Mouse (Mus musculus): ENCODE data around the gene Sord. TPM values are rescaled to one million over a fixed set of nuclear protein-coding genes. Genes with fewer than 3 reads are reported as not detected.
"Not testable (repeated sequence)": the region's sequence is repeated elsewhere in the genome, so short reads cannot be mapped to it uniquely, and the experiment has no call there.

The Sord gene
- polyA plus RNA-seq, 1 experiment from 2014 or later, result 16.0 TPM

DNA sequence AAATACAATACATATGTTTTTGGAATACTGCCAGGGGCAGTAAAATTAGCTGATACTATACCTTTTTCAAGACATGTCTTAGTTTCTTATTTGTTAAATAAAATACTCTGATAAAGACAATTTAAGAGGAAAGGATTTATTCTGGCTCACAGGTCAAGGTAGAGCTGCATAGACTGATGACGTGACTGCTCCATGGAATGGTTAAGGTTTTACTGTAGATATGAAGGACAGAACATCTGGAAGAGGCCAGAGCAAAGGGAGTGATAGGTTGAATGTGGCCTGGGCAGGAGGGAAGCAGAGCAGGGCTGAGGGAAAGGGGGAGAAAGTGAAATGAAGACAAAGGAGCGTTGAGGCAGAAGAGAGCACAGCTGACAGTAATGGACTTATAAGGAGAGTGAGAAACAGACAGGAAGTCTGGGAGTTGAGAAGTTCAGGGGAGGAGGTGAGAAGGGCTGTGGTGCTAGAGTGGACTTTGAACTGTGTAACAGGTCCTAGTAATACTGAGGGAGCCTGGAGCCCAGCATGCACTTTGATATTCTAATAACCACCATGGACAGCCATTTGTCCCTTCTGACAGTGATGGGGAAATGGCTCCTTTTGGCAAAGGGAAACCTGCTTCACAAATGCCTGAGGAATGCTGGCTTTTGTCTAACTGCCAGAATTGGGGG is 28.0 kb upstream of the Sord start:
- no peaks in the 10 kb centered on the region for H3K36me3 ChIP-seq (ENCODE audit: insufficient read depth)
- DNase-seq, result no peak
- H3K4me3 ChIP-seq (ENCODE audit: low read depth, low read length), result no peak overlapping the region
- H3K27me3 ChIP-seq (ENCODE audit: insufficient read depth, low read length), result no peaks in the 10 kb centered on the region
- WGBS, result 35% methylated on average over 2 of the region's 2 CpGs
- ATAC-seq (ENCODE audit: insufficient read depth), result no peak
- H3K4me1 ChIP-seq (ENCODE audit: insufficient read depth), result no peaks in the 10 kb centered on the region
- no peak overlapping the region for H3K27ac ChIP-seq (ENCODE audit: low read depth)
- no peak overlapping the region for H3K4me2 ChIP-seq
- no peak overlapping the region for H3K9ac ChIP-seq
- TF ChIP-seq CTCF (IDR thresholded peaks at IDR 0.05; ENCODE audit: low read depth), result no peak
- H3K9me3 ChIP-seq (ENCODE audit: low read depth, low read length), result no peaks in the 10 kb centered on the region

DNA sequence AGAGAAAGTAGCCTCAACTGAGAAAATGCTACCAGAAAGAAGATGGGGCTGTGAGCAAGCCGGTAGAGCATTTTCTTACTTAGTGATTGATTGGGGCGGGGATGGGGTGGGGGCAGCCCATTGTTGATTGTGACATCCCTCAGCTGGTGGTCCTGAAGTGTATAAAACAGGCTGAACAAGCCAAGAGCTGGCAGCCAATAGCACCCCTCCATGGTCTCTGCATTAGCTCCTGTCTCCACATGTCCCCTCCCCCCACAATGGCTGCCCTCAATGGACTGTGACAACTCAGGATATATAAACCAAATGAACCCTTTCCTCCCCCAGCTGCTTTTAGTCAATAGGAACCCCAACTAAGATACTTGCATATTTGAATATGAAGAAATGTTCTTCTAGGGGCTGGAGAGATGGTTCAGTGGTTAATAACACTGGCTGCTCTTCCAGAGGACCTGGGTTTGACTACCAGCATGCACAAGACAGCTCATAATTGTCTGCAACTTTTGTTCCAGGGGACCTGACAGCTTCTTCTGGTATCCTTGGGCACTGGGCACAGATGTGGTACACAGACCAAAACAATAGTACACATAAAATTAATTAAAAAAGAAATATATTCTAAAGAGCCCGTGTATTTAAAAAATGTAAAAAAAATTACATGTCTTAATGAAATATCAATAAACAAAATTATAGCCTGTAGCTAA is 23.9 kb upstream of the Sord start:
- peak; percentile 82; the same call in 1 of the 2 replicates for ATAC-seq (ENCODE audit: insufficient read depth)
- Histone ChIP-seq H3K4me2 (no peak overlapping the region), H3K4me3 (ENCODE audit: low read depth, low read length) (no peak overlapping the region), H3K9me3 (ENCODE audit: low read depth, low read length) (no peaks in the 10 kb centered on the region), H3K9ac (no peak overlapping the region), H3K4me1 (ENCODE audit: insufficient read depth) (no peaks in the 10 kb centered on the region), H3K36me3 (ENCODE audit: insufficient read depth) (no peaks in the 10 kb centered on the region), H3K27ac (ENCODE audit: low read depth) (no peak overlapping the region), H3K27me3 (ENCODE audit: insufficient read depth, low read length) (no peaks in the 10 kb centered on the region)
- no peak for TF ChIP-seq CTCF (IDR thresholded peaks at IDR 0.05; ENCODE audit: low read depth)
- DNase-seq, result peak; percentile 50
- WGBS, result 57% methylated on average over 3 of the region's 3 CpGs

DNA sequence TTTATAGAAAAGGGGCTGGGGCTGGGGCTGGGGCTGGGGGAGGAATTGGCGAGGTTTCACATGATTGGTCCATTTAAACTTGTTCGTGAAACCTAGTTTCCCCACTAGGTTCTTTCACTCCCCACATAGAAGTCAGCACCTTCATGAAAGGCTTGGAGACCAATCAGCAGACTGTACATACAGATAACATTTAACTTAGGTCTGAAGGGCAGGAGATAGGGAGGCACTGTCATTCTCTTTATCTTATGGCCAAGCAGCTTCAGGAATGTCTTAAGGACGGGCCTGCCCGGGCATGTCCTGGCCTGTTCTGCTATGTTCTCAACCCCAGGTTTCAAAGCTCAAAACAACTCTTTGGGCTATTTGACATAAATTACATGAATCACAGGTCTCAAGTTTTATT is 17.5 kb upstream of the Sord start:
- H3K9me3 ChIP-seq (ENCODE audit: low read depth, low read length); H3K27me3 ChIP-seq (ENCODE audit: insufficient read depth, low read length); H3K36me3 ChIP-seq (ENCODE audit: insufficient read depth); H3K4me3 ChIP-seq (ENCODE audit: low read depth, low read length); H3K27ac ChIP-seq (ENCODE audit: low read depth); H3K9ac ChIP-seq; DNase-seq; H3K4me2 ChIP-seq; ATAC-seq (ENCODE audit: insufficient read depth); H3K4me1 ChIP-seq (ENCODE audit: insufficient read depth): not testable (repeated sequence)
- WGBS, result 84% methylated on average over 4 of the region's 4 CpGs

DNA sequence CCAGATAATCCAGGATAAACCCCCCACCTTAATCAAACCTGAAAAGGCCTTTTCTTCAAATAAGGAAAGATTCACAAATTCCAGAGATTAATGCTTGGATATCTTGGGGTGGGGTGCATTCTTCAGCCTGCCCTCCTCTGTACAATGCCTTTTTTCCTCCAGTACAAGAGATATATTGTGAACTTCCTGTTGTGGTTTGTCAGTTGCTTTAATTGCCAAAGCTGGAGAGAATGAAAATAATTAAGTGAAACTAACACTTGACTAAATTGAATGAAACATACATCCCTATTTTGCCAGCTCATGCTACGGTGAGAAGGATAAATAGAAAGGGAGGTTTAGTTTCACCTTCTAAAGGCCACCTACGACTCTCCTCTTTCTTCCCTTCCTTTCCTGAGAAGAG is 16.3 kb upstream of the Sord start:
- Histone ChIP-seq H3K4me1 (ENCODE audit: insufficient read depth) (no peaks in the 10 kb centered on the region), H3K4me2 (no peak overlapping the region), H3K9ac (no peak overlapping the region), H3K27ac (ENCODE audit: low read depth) (no peak overlapping the region), H3K9me3 (ENCODE audit: low read depth, low read length) (no peaks in the 10 kb centered on the region), H3K27me3 (ENCODE audit: insufficient read depth, low read length) (no peaks in the 10 kb centered on the region), H3K36me3 (ENCODE audit: insufficient read depth) (no peaks in the 10 kb centered on the region), H3K4me3 (ENCODE audit: low read depth, low read length) (no peak overlapping the region)
- DNase-seq (no peak), ATAC-seq (ENCODE audit: insufficient read depth) (no peak)
- no peak for TF ChIP-seq CTCF (IDR thresholded peaks at IDR 0.05; ENCODE audit: low read depth)
- 82% methylated on average over 2 of the region's 2 CpGs for WGBS

DNA sequence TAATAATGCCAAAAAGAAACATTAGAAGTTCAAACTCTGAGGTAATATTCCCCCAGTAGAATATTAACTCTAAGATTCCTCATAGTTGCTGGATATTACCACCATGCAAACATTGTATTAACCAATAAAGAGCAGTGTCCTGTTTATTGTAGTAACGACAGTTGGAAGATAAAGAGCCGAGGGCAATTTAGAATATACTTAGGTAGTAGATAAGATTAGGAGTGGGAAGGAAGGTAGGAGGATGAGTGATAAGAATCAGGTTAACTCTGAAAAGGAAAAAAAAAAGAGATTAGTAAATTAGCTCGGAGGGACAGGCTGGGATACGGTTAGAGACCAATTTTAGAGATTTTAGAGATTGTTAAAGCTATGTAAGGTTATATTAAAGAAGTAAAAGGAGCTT is 13.2 kb upstream of the Sord start:
- H3K36me3 ChIP-seq (ENCODE audit: insufficient read depth), result no peaks in the 10 kb centered on the region
- no peak for TF ChIP-seq CTCF (IDR thresholded peaks at IDR 0.05; ENCODE audit: low read depth)
- no peak for ATAC-seq (ENCODE audit: insufficient read depth)

DNA sequence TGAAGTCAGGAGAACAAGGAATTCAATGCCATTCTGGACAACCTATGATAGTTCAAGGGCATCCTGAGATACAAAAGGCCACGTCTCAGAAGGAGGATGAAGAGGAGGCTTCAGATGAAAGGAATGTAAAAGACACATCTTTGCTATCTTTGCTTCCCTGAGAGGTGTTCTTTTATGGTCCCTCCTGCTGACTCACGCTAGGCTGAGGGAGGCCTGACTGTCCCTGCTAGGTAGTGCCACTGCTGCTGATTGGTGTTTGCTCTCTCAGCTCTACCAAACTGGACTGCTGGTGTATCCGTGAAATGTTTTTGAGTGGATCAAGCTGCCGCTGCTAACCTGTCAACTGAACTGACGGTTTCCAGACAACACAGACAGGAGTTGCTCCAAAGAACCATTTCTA is 12.8 kb upstream of the Sord start:
- Histone ChIP-seq H3K27ac (ENCODE audit: low read depth) (no peak overlapping the region), H3K4me3 (ENCODE audit: low read depth, low read length) (no peak overlapping the region), H3K4me2 (no peak overlapping the region), H3K9ac (no peak overlapping the region), H3K9me3 (ENCODE audit: low read depth, low read length) (no peaks in the 10 kb centered on the region), H3K27me3 (ENCODE audit: insufficient read depth, low read length) (no peaks in the 10 kb centered on the region), H3K4me1 (ENCODE audit: insufficient read depth) (no peaks in the 10 kb centered on the region), H3K36me3 (ENCODE audit: insufficient read depth) (no peaks in the 10 kb centered on the region)
- DNase-seq (no peak), ATAC-seq (ENCODE audit: insufficient read depth) (no peak)
- 16% methylated on average over 5 of the region's 5 CpGs for WGBS
- TF ChIP-seq CTCF (IDR thresholded peaks at IDR 0.05; ENCODE audit: low read depth), result no peak

More for the DNA sequence above, 13.2 kb upstream of the Sord start:
- Histone ChIP-seq H3K4me2 (no peak overlapping the region), H3K9me3 (ENCODE audit: low read depth, low read length) (no peaks in the 10 kb centered on the region), H3K4me1 (ENCODE audit: insufficient read depth) (no peaks in the 10 kb centered on the region), H3K4me3 (ENCODE audit: low read depth, low read length) (no peak overlapping the region), H3K27me3 (ENCODE audit: insufficient read depth, low read length) (no peaks in the 10 kb centered on the region), H3K9ac (no peak overlapping the region), H3K27ac (ENCODE audit: low read depth) (no peak overlapping the region)
- DNase-seq, result no peak
- 21% methylated on average over 4 of the region's 4 CpGs for WGBS

DNA sequence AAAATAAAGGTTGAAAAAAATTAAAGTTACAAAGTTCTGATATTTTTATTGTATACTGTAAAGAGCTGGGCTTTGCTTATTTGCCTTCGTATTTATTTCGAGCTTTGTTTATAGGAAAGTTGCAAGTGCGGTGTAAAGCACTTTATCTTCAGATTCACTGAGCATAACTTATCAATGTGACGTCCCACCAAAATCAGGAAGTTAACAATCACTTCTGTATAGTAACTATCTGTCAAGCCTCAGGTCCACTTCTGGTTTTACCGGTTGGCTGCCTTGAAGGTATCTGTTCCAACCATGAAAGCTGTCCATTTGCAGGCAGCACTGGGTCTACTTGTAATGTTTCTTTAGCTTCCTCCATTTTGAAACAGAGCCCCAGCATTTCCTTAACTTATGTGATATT is 12.3 kb upstream of the Sord start:
- 60% methylated on average over 5 of the region's 5 CpGs for WGBS
- Histone ChIP-seq H3K9ac (no peak overlapping the region), H3K4me3 (ENCODE audit: low read depth, low read length) (no peak overlapping the region), H3K4me1 (ENCODE audit: insufficient read depth) (no peaks in the 10 kb centered on the region), H3K27ac (ENCODE audit: low read depth) (no peak overlapping the region), H3K36me3 (ENCODE audit: insufficient read depth) (no peaks in the 10 kb centered on the region), H3K4me2 (no peak overlapping the region), H3K9me3 (ENCODE audit: low read depth, low read length) (no peaks in the 10 kb centered on the region), H3K27me3 (ENCODE audit: insufficient read depth, low read length) (no peaks in the 10 kb centered on the region)
- no peak for ATAC-seq (ENCODE audit: insufficient read depth)
- no peak for DNase-seq
- TF ChIP-seq CTCF (IDR thresholded peaks at IDR 0.05; ENCODE audit: low read depth), result no peak

All from lung, embryonic 14.5 days (tissue).